Mouse (Mus musculus) right cerebral cortex, adult 2 months (tissue): ENCODE results near the gene Mpp2.
A peak's percentile ranks its signal among the peaks of the same experiment; 100 is the strongest.

ENCODE experiments used
- DNase-seq, 2 experiments: peaks; one replicate each; pipeline ENCODE4 v3.0.0; 2021 to 2022; ENCODE audit warnings: low spot score in 2 of 2

Gene Mpp2

DNA sequence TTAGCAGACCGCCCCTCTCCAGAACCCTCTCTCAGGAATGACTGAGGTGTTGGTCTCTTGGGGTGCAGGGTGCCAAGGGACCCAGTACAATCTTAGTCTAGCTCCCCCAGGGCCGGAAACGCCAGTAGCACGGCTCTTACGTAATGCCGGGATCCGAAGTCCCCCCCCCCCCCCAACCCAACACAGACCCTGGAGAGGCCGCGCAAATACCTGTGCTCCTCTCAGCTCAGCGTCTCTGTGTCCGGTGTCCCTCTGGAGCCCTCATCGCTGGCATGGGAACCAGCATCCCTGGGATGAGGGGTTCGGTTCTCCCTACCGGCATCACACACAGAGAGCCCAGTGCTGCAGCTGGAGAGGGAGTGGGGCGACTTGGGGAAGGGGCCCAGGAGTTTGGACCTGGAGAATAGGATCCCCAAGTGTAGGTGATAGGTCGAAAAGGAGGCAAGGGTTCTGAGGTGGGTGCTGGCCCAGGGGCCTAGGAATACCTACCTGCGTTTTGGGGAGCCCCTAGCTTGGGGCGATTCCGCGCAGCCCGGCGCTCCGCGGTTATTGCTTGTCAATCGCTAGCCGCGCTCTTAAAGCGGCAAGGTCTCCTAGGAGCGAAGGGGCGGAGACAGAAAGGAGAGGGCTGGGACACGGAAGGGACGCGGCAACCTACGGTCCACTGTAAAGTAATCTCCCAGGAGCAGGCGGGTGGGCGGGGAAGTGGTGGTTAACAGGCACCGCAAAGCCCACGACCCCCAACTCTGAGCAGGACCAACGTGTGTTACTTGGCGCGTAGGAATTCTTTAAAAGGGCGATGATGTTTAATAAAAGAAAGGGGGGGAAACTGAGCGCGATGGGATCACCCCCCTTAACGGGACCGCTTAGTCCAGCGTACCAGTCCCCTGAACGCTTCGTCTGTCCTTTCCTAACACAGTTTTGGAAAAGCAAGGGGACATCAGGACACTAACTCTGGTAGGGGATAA is at the start of gene Mpp2:
TSS of gene Mpp2 (minus strand) at position 585 of the 968 bp plus-strand sequence.
- peak; percentile 81 for DNase-seq

GRCm38 (mm10) chr11:102137625-102138446 is 49.5 kb upstream of the Mpp2 start:
- no peak for DNase-seq

GRCm38 (mm10) chr11:102134516-102134915 is 46.2 kb upstream of the Mpp2 start:
- DNase-seq = no peak

- DNase-seq = no peak
Observed at GRCm38 (mm10) chr11:102117386-102117785, 29.1 kb upstream of the Mpp2 start.

GRCm38 (mm10) chr11:102116241-102116640 is 27.9 kb upstream of the Mpp2 start:
- DNase-seq = no peak

DNA sequence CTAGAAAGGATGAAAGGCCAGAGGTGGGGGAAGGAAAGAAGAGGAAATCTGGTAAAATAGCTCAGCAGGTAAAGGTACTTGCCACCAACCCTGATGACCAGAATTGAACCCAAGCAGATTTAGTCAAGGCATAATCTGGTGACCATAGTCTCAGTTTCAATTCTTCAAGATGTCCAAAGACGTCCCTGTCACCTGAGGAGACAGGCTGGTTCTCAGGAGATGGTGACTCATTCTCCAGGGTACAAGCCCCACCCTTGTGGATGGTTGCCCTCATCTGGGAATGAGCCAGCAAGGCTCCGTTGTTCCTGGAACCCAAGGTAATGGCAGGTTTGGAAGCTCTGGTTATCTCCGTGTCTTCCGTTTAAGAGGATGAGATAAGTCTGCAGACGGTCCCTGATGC is 23.3 kb upstream of the Mpp2 start:
- DNase-seq = no peak

GRCm38 (mm10) chr11:102107732-102108131 is 19.4 kb upstream of the Mpp2 start, which contains the start of gene Pyy:
Gene Pyy, minus strand, starts transcription at chr11:102107832.
- DNase-seq = no peak

DNA sequence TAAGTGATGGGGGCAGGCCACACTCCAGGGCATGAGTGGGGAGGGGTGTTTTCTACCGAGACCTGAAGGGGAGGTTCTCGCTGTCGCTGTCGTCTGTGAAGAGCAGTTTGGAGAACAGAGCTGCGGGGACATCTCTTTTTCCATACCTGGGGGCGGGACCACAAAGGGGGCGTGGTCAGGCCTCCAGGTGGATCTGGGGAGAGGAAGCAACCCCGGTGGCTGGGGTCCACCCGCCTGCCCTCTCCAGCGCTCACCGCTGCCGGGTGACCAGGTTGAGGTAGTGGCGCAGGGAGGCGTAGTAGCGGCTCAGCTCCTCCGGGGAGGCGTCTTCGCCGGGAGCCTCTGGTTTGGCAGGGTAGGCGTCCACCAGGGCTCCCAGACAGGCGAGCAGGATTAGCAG is 18.6 kb upstream of the Mpp2 start:
- DNase-seq = no peak

- DNase-seq = peak; percentile 60 to 72
Observed at GRCm38 (mm10) chr11:102102485-102103258, 14.4 kb upstream of the Mpp2 start.

DNA sequence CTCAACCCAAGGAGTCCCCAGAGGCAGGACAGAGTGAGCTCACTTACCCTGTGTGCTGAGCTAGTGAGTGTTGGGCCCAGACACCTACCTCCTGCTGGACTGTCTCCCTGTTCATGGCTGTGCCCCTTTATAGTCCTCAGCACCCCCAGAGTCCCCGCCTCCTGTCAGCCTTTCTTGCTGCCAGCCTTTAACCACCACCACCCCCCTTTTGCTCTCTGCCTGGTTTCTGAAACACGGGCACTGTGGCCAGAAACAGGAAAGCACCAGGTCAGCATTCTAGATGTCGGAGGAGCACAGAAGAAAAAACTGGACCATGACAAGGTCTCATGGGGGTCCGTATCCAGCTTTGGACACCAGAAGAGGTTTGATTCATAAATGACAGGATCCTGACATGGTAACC is 12.9 kb upstream of the Mpp2 start, which contains the start of gene Ppy:
TSS of gene Ppy (minus strand) at position 101 of the 400 bp plus-strand sequence.
- no peak for DNase-seq

DNA sequence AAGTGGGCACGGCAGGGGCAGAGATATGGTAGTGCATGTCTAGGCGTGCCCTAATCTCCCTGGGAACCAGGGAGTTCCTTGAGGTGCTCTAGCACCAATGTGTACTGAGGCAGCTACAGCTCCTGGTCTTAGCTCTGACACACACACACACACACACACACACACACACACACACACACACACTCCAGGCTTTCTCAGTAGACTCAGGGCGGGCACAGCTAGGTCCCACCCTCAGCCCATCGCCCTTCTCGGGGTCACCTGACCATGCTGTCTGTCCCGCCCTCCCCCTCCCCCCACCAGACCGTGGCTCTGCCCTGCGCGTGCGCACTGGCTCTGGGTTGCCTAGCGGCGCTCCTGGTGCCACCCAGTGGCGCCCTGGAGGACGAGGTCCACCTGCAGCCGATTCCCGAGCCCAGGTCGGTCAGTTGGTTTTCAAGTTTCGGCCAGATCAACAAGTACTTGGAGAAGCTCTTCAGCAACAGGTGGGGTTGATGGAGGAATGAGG is 8.6 kb upstream of the Mpp2 start:
- DNase-seq = peak; percentile 60 to 63

GRCm38 (mm10) chr11:102096446-102096845 is 8.1 kb upstream of the Mpp2 start:
- DNase-seq = no peak

GRCm38 (mm10) chr11:102095676-102096075 is 7.4 kb upstream of the Mpp2 start:
- no peak for DNase-seq

DNA sequence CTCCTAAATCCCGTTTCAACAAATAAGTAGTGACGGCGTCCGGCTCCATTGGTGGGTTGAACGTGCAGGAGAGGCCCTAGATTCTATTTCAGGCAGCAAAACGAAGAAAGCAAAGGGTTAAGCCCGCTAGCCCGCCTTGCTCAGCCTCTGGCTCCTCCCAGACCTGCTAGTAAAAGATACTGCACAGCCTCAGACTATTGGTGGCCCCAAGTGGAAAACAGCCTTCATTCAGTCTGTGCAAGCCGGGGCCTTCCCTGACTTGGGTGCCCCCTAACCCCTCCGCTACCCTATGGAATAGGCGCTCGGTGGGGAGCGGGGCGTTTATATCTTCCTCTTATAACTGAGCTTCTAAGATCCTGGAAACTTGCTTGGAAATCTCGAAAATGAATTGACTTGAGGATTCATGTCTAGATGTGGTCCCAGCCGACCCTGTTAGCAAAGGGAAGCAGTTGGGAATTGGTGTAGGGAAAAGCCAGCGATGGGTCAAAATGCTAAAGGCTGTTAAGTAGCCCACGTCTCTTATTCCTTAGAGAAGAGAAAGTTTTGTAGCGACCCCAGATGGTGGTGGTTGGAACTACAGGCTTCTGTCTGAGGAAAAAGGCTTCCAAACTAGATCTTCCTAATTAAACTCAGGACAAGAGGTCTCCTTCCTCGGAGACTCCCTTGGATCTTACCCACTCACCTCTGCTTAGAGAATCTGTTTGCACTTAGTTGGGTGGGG is 933 bp upstream of the Mpp2 start:
- peak; percentile 75 to 80 for DNase-seq

DNA sequence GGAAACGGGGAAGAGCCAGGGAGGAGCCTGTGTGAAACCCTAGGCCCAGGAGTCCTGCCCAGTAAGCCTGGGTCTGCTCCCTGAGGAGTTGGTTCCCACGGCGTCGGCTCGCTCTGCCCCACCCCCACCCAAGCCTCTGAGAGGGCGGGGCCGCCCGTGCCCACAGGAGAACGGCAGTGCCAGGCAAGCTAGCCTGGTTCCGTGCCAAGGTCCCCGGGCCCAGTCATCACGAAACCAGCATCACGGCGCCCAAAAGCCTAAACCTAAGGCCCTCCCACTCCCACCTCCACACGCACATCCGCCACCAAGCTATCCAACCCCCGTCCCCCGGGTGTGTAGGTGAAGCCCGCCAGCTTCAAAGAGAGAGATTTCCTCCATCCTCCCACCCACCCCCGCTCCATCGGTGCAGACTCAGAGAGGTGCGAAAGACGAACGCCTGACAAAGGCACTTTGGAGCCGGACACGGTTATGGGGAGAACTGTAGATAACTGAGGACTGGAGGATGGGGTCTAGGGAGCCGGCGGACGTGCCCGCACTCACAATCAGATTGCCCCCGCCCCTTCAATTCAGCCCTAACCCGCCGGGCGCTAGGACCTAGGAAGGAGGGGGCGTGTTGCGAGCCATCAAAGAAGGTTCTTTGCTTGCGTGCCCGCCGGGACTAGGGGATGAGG is 1.1 kb downstream of the Mpp2 start:
- peak; percentile 81 to 87 for DNase-seq

DNA sequence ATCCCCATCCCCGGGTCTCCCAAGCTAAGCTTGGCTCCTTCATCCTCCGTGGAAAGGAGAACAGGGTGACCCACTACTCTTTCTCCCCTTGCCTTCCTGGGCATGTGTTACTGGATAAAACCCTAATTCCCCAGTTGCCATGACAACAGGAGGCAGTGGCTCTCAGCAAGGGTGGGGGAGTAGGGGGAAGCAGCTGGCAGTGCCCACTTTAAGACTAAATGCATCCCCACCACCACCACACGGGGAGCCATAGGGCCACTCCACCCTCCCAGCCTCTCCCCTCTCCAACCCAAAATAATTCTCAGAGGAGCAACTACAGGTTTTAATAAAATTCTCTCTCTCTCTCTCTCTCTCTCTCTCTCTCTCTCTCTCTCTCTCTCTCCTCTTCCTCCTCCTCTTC is 2.0 kb downstream of the Mpp2 start:
- peak; percentile 75 for DNase-seq

GRCm38 (mm10) chr11:102084159-102084558 is 4.2 kb downstream of the Mpp2 start:
- DNase-seq = no peak

DNA sequence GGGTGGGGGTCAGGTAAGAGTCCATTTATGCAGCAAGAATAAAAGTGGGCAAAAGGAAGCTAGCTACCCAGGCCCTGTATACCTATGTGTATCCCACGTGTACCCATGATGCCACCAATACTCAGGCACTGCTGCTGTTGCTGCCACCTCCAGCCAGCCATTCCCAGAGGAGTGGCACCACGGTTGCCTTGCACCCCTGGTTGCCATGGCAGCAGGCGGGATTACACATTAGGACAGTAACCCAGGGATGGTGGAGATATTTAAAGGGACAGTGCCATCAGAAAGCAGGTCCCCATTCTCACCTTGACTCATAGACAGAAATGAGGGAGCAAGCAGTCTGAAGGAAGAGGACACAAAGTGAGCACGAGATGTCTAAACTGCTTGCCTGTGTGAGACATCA is 5.1 kb downstream of the Mpp2 start:
- peak; percentile 44 to 48 for DNase-seq

GRCm38 (mm10) chr11:102082322-102082721 is 6.0 kb downstream of the Mpp2 start:
- DNase-seq = peak; percentile 82 to 83

DNA sequence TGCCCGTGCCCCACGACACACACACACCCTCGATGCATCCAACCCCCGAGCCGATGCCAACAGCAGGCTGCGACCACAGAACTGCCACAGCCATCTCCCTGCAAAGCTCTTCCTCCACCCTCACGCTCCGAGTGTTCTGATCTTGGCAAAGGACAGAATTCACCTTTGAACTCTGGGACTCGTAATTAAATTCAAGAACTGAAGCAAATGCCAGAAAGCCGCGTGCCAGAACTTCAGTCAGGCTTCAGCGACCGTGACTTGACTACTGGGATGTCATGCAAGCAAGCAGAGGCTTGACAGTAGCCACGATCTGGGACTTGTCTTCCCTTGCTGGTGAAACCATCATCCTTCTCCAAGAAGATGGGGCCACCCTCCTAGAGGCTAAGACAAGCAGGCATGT is 14.6 kb downstream of the Mpp2 start:
- no peak for DNase-seq
